Mouse (Mus musculus) neural tube, embryonic 15.5 days (tissue): ENCODE measurements at regions not wholly inside any gene's neighbourhood (a gene's known extent, or its start where the extent isn't known, plus 50 kb on each side); places are given as distances from the start of the nearest gene placed in this dataset.

ENCODE experiments used
- ATAC-seq: fragments of 200-750 bp; cut with Nextera tagmentation; 2 replicates; pipeline ENCODE4 v1.8.0; 2017; ENCODE audit warnings: mild to moderate bottlenecking, moderate TSS enrichment, moderate library complexity; ENCODE audit not compliant: low FRiP score
- H3K27ac ChIP-seq: fragments of 300-500 bp; sonication (generic); replicated peaks from 2 replicates; pipeline ENCODE4 v1.5.1; 2015; ENCODE audit warnings: mild to moderate bottlenecking, inconsistent platforms
- H3K27me3 ChIP-seq: fragments of 300-500 bp; sonication (generic); replicated peaks from 2 replicates; pipeline ENCODE4 v1.6.1; 2015; ENCODE audit warnings: inconsistent platforms
- H3K36me3 ChIP-seq: fragments of 300-500 bp; sonication (generic); 2 replicates; pipeline ENCODE4 v1.6.1; 2015; ENCODE audit warnings: inconsistent platforms
- H3K4me1 ChIP-seq: fragments of 300-500 bp; sonication (generic); 2 replicates; pipeline ENCODE4 v1.6.1; 2015; ENCODE audit warnings: inconsistent platforms
- H3K4me2 ChIP-seq: fragments of 300-500 bp; sonication (generic); 2 replicates; pipeline ENCODE4 v1.6.1; 2015; ENCODE audit warnings: inconsistent platforms, mild to moderate bottlenecking, moderate library complexity
- H3K4me3 ChIP-seq: fragments of 300-500 bp; sonication (generic); replicated peaks from 2 replicates; pipeline ENCODE4 v1.5.1; 2015; ENCODE audit warnings: mild to moderate bottlenecking, inconsistent platforms
- H3K9ac ChIP-seq: fragments of 300-500 bp; sonication (generic); replicated peaks from 2 replicates; pipeline ENCODE4 v1.6.1; 2015; ENCODE audit warnings: mild to moderate bottlenecking, inconsistent platforms
- H3K9me3 ChIP-seq: fragments of 300-500 bp; sonication (generic); replicated peaks from 2 replicates; pipeline ENCODE4 v1.6.1; 2016; ENCODE audit warnings: inconsistent platforms
- WGBS: fragments of 180-500 bp; shearing (Covaris S2); methylation state at CpG from one replicate; pipeline ENCODE4 v1.1.7; 2015; ENCODE audit warnings: mixed read lengths; 5-methylcytosine and 5-hydroxymethylcytosine counted together

- 79% methylated on average over 5 of the region's 5 CpGs for WGBS
- Histone ChIP-seq H3K4me1 (peaks cover 7% of the 10 kb centered on the region), H3K9me3 (no peaks in the 10 kb centered on the region), H3K4me2 (no peak overlapping the region), H3K27me3 (no peaks in the 10 kb centered on the region), H3K4me3 (no peak overlapping the region), H3K27ac (no peak overlapping the region), H3K36me3 (no peaks in the 10 kb centered on the region), H3K9ac (no peak overlapping the region)
- ATAC-seq = no peak
These were observed 53.2 kb upstream of the Lef1 start for GRCm38 (mm10) chr3:131056893-131057660.

- H3K36me3 ChIP-seq = no peaks in the 10 kb centered on the region
- H3K9me3 ChIP-seq = no peaks in the 10 kb centered on the region
- 40% methylated on average over 13 of the region's 13 CpGs for WGBS
- H3K4me3 ChIP-seq = no peak overlapping the region
- no peaks in the 10 kb centered on the region for H3K27me3 ChIP-seq
- H3K9ac ChIP-seq = no peak overlapping the region
- no peak for ATAC-seq
- peaks cover 7% of the 10 kb centered on the region for H3K4me1 ChIP-seq
- H3K27ac ChIP-seq = no peak overlapping the region
- H3K4me2 ChIP-seq = no peak overlapping the region
These were observed 55.9 kb upstream of the Lef1 start for GRCm38 (mm10) chr3:131054241-131054972.

GRCm38 (mm10) chr3:131047716-131048115, 62.6 kb upstream of the Lef1 start:
- Histone ChIP-seq H3K4me3 (no peak overlapping the region), H3K9me3 (no peaks in the 10 kb centered on the region), H3K27ac (no peak overlapping the region), H3K9ac (no peak overlapping the region), H3K36me3 (no peaks in the 10 kb centered on the region), H3K4me1 (no peaks in the 10 kb centered on the region), H3K4me2 (no peak overlapping the region), H3K27me3 (no peaks in the 10 kb centered on the region)
- ATAC-seq = no peak
- WGBS = 85% methylated on average over 3 of the region's 3 CpGs

- Histone ChIP-seq H3K9me3 (no peaks in the 10 kb centered on the region), H3K4me3 (no peak overlapping the region), H3K9ac (no peak overlapping the region), H3K4me2 (no peak overlapping the region), H3K27ac (no peak overlapping the region), H3K4me1 (no peaks in the 10 kb centered on the region), H3K36me3 (no peaks in the 10 kb centered on the region), H3K27me3 (no peaks in the 10 kb centered on the region)
- WGBS = 84% methylated on average over 5 of the region's 5 CpGs
- no peak for ATAC-seq
These were observed 63.9 kb upstream of the Lef1 start for GRCm38 (mm10) chr3:131046412-131046811.

GRCm38 (mm10) chr3:131040214-131040825, 70.0 kb upstream of the Lef1 start:
- H3K4me3 ChIP-seq = no peak overlapping the region
- H3K9ac ChIP-seq = no peak overlapping the region
- H3K27me3 ChIP-seq = no peaks in the 10 kb centered on the region
- no peak overlapping the region for H3K4me2 ChIP-seq
- 59% methylated on average over 4 of the region's 4 CpGs for WGBS
- no peaks in the 10 kb centered on the region for H3K4me1 ChIP-seq
- H3K27ac ChIP-seq = no peak overlapping the region
- no peaks in the 10 kb centered on the region for H3K9me3 ChIP-seq
- no peaks in the 10 kb centered on the region for H3K36me3 ChIP-seq
- ATAC-seq = no peak

GRCm38 (mm10) chr3:131037095-131037494, 73.2 kb upstream of the Lef1 start:
- no peaks in the 10 kb centered on the region for H3K36me3 ChIP-seq
- no peak overlapping the region for H3K27ac ChIP-seq
- no peak overlapping the region for H3K4me3 ChIP-seq
- no peaks in the 10 kb centered on the region for H3K9me3 ChIP-seq
- H3K4me2 ChIP-seq = no peak overlapping the region
- no peak for ATAC-seq
- H3K9ac ChIP-seq = no peak overlapping the region
- H3K4me1 ChIP-seq = no peaks in the 10 kb centered on the region
- WGBS = 94% methylated on average over 5 of the region's 5 CpGs
- no peaks in the 10 kb centered on the region for H3K27me3 ChIP-seq

- Histone ChIP-seq H3K4me1 (no peaks in the 10 kb centered on the region), H3K36me3 (no peaks in the 10 kb centered on the region), H3K27ac (no peak overlapping the region), H3K4me2 (no peak overlapping the region), H3K27me3 (no peaks in the 10 kb centered on the region), H3K9me3 (no peaks in the 10 kb centered on the region), H3K9ac (no peak overlapping the region), H3K4me3 (no peak overlapping the region)
- no peak for ATAC-seq
- WGBS = 42% methylated on average over 5 of the region's 5 CpGs
These were observed 75.5 kb upstream of the Lef1 start for GRCm38 (mm10) chr3:131034774-131035173.

- Histone ChIP-seq H3K4me2 (no peak overlapping the region), H3K4me3 (no peak overlapping the region), H3K9ac (no peak overlapping the region), H3K27me3 (no peaks in the 10 kb centered on the region), H3K4me1 (no peaks in the 10 kb centered on the region), H3K36me3 (no peaks in the 10 kb centered on the region), H3K9me3 (no peaks in the 10 kb centered on the region), H3K27ac (no peak overlapping the region)
- ATAC-seq = no peak
- 95% methylated on average over 7 of the region's 7 CpGs for WGBS
These were observed 83.9 kb upstream of the Lef1 start for GRCm38 (mm10) chr3:131026336-131026735.

- peak overlapping the region; percentile 49 for H3K4me2 ChIP-seq
- no peaks in the 10 kb centered on the region for H3K27me3 ChIP-seq
- no peaks in the 10 kb centered on the region for H3K36me3 ChIP-seq
- H3K4me1 ChIP-seq = peaks cover 15% of the 10 kb centered on the region
- no peaks in the 10 kb centered on the region for H3K9me3 ChIP-seq
- peak overlapping the region; percentile 21 for H3K4me3 ChIP-seq
- H3K9ac ChIP-seq = peak overlapping the region; percentile 36; the same call in 1 of the 2 replicates
- ATAC-seq = peak; percentile 68
- no peak overlapping the region for H3K27ac ChIP-seq
- WGBS = 20% methylated on average over 23 of the region's 23 CpGs
These were observed 90.9 kb upstream of the Lef1 start for GRCm38 (mm10) chr3:131019163-131019956.

GRCm38 (mm10) chr3:131017899-131018298, 92.4 kb upstream of the Lef1 start:
- Histone ChIP-seq H3K9ac (no peak overlapping the region), H3K4me1 (peaks cover 15% of the 10 kb centered on the region), H3K27me3 (no peaks in the 10 kb centered on the region), H3K4me2 (no peak overlapping the region), H3K9me3 (no peaks in the 10 kb centered on the region), H3K4me3 (no peak overlapping the region), H3K27ac (no peak overlapping the region), H3K36me3 (no peaks in the 10 kb centered on the region)
- 91% methylated on average over 9 of the region's 9 CpGs for WGBS
- no peak for ATAC-seq

- no peak overlapping the region for H3K4me2 ChIP-seq
- H3K9me3 ChIP-seq = no peaks in the 10 kb centered on the region
- no peak overlapping the region for H3K27ac ChIP-seq
- H3K4me1 ChIP-seq = peaks cover 15% of the 10 kb centered on the region
- ATAC-seq = no peak
- H3K36me3 ChIP-seq = no peaks in the 10 kb centered on the region
- no peaks in the 10 kb centered on the region for H3K27me3 ChIP-seq
- 37% methylated on average over 10 of the region's 10 CpGs for WGBS
- no peak overlapping the region for H3K9ac ChIP-seq
- H3K4me3 ChIP-seq = no peak overlapping the region
These were observed 94.2 kb upstream of the Lef1 start for GRCm38 (mm10) chr3:131016104-131016503.
